Mouse (Mus musculus): ENCODE results near the gene Racgap1.

Racgap1 gene

DNA sequence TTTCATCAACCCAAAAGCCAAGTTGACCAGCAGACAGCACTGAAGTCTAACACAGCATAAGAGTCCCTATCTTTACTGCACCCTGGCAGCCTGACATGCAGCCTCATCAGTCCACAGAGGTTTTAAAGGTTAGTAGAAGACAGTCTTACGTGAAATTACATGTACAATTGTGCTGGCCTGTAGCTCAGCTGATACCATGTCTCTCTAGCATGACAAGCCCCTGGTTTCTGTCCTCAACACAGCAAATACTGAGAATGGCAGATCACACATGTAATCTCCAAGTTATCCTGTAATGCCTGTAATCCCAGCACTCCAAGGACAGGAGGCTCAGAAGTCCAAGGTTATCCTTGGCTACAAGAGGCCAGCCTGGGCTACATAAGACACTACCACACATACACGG lies 1.2 kb downstream of the Racgap1 start:
- TF ChIP-seq GATA4 (IDR thresholded peaks at IDR 0.05; ENCODE audit: insufficient replicate concordance, low read length), result no peak

DNA sequence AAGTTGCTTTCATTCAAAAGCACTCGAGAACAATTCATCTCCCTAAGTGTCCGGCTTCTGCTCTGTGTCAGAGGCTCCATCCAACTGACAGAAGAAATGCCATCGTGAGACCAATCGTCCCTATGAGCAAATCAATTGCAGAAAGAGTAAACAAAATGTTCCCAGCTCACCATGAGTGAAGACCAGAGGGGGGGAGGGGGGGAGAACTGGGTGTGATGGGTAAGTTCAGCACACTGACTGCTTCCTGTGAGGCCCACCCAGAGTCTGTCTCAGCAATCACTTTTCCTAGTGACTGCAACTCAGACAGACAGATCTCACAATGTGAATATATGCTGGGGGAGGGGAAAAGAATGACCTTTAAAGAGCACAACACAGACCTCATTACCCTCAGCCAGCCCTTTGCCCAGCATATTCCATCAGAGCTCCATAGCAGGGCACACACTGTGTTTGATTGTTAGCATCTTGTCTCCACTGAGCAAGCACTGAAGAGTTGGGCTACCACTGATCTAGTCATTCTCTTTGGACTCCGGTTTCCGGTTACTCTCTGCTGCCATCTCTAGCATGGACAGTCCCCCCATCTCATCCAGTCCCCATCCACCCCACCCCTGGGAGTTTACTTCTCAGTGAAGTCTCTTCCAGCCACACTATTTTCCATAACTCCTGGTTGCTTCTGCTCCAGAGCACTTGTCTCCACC lies 2.2 kb downstream of the Racgap1 start:
- TF ChIP-seq GATA4 (IDR thresholded peaks at IDR 0.05; ENCODE audit: insufficient replicate concordance, low read length), result no peak

GRCm38 (mm10) chr15:99648326-99648725 lies 3.1 kb downstream of the Racgap1 start:
- no peak for TF ChIP-seq GATA4 (IDR thresholded peaks at IDR 0.05; ENCODE audit: insufficient replicate concordance, low read length)

DNA sequence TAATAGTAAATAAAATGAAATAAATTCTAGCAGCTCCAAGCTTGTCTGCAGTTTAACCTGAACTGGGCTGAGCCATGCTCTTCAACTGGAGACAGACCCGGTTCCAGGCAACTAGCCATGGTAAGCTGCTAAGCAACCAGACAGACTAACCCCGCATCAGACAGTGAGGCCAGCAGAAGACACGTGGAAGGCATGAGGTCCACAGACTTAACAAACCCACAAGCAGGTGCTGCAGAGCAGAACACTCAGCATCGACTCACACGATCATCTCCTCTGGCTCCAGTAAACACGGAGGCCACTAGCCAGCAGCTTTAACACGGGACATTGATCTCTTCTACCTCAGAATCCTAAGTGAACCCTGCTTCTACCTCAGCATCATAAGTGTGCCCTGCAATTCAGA lies 6.7 kb downstream of the Racgap1 start:
- no peak for TF ChIP-seq GATA4 (IDR thresholded peaks at IDR 0.05; ENCODE audit: insufficient replicate concordance, low read length)

DNA sequence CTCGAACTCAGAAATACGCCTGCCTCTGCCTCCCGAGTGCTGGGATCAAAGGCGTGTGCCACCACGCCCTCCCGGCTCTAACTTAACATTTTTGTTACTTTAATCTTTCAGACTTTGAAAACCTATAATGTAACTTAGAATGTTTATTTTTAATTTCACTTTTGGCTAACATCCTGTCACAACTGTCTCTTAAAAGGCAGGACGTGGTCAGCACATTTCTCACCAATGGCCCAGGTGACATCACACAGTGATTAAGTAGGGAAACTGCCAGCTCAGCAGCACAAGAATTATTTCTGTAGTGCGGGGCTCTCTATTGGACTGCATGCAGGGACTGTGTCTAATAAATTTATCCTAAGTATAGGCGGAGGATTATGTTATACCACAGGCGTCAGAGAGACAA lies 7.6 kb downstream of the Racgap1 start:
- TF ChIP-seq GATA4 (IDR thresholded peaks at IDR 0.05; ENCODE audit: insufficient replicate concordance, low read length), result no peak

DNA sequence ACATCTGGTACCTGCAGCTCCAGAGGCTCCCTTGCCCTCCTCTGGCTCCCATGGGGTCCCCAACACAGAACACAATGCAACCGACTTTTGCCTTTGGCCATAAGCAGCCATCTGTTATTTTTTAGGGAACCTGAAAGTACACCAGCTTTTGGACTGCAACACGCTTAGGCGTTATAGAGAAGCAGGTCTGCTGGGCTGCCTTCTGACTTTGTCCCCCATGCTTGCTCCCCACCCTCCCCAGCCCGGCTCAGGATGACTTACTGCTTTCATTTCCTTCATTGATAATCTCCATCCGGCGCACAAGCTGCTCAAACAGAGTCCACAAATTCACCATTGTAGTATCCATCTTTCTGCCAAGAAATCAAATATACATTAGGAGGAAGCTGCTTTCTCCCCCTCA lies 8.8 kb downstream of the Racgap1 start:
- TF ChIP-seq GATA4 (IDR thresholded peaks at IDR 0.05; ENCODE audit: insufficient replicate concordance, low read length), result no peak

DNA sequence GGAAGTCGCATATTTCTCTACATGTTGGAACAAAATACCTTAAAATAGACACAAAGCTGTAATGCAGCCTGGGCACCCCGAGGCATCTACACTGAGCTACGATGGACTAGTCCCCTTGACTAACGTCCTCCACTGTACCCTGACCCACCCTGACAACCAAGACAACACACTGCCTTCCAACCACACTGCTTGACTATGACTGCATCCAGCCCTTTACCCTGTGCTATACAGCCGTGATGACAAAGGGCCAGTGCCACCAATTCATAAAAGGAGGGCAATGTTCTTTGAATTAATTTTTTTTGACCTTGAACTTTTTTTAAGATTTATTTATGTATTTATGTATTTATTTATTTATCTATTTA lies 13.4 kb downstream of the Racgap1 start:
- no peak for TF ChIP-seq GATA4 (IDR thresholded peaks at IDR 0.05; ENCODE audit: insufficient replicate concordance, low read length)

GRCm38 (mm10) chr15:99637405-99638123 lies 13.9 kb downstream of the Racgap1 start:
- no peak for TF ChIP-seq GATA4 (IDR thresholded peaks at IDR 0.05; ENCODE audit: insufficient replicate concordance, low read length)

DNA sequence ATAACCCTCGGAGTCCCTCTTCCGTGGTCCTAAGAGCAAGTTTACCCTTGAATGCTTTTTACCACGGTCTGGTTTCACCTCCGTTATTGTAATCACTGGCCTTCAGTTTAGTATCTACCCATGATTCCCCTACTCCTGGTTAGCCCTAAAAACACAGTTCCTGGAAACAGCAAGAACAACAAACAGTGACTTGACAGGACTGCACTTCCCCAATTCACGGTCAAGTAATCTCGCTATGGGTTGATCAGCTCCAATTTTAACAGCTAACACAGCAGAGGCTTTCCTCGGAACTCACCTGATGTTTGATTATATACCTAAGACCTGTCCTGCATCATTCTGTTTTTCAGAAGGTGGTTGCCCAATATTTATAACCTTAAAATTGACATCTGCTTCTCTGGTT lies 16.8 kb downstream of the Racgap1 start:
- TF ChIP-seq GATA4 (IDR thresholded peaks at IDR 0.05; ENCODE audit: insufficient replicate concordance, low read length), result no peak

DNA sequence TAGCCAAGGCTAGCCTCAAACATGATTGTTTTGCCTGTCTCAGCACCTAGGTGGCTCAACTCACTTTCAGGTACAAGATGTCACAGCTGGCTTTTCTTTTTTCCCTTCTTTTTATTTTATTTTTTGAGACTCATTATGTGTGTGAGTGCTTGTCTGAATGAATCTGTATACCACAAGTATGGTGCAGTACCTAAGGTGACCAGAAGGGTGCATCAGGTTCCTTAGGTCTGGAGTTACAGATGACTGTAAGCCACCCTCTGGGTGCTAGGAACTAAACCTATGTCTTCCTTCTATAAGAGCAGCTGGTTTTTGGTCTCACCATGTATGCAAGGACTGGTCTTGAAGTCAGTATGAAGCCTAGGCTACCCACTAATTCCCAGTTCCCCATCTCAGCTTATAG lies 19.8 kb downstream of the Racgap1 start:
- no peak for TF ChIP-seq GATA4 (IDR thresholded peaks at IDR 0.05; ENCODE audit: insufficient replicate concordance, low read length)

DNA sequence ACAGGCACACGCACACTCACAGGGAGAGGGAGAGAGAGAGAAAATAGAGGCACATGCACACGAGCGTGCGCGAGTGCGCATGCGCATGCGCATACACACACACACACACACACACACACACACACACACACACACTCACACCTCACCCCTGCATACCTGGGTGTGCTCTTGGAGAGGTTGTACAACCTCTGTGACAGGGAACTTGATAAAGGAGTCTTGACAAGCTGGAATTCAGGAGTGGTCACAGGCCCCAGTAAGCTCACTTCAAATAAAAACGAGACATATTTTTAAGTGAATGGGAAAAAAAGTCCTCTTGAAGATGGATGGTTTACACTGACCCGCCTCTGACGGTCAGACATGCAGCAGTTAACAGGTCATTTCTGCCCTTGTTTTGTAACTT lies 29.4 kb downstream of the Racgap1 start:
- no peak for TF ChIP-seq GATA4 (IDR thresholded peaks at IDR 0.05; ENCODE audit: insufficient replicate concordance, low read length)

- no peak for TF ChIP-seq GATA4 (IDR thresholded peaks at IDR 0.05; ENCODE audit: insufficient replicate concordance, low read length)
Measured at GRCm38 (mm10) chr15:99619821-99620220, 31.6 kb downstream of the Racgap1 start.

GRCm38 (mm10) chr15:99618595-99618994 lies 32.9 kb downstream of the Racgap1 start:
- TF ChIP-seq GATA4 (IDR thresholded peaks at IDR 0.05; ENCODE audit: insufficient replicate concordance, low read length), result no peak

DNA sequence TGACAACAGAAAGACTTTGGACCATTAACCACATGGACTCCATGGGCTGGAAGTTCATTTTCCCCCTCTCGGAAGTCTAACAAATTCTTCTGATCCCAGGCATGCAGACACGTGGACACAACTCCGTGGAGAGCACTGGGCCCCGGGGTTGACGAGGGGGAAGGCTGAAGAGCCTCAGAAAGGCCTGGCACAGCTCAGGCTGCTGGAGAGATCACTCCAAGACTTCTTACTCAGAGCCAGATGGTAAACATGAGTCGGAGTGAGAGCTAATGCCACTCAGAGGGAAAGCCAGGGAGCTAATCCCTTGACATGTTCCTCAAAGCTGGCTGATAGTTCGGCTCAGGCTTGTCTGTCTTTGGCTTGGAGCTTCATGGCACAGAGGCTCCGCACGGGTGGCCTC lies 36.2 kb downstream of the Racgap1 start:
- no peak for TF ChIP-seq GATA4 (IDR thresholded peaks at IDR 0.05; ENCODE audit: insufficient replicate concordance, low read length)

DNA sequence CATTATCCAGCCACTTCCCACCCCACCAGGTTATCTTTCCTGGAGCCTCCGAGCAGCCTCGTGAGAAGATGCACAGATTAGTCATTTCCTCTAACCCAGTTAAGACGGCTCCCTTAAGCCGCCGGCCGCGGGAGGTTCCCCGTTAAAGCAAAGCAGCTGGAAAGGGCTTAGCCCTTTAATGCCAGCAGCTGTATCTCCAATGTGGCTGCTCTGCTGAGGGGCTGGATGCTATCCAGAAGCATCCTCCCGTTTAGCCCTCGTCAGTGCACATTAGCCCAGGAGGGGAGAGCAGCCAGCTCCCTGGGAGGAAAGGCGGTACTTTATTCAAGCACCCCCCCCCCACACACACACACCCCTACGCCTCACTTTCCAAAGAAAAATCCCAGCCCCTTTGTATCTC lies 36.7 kb downstream of the Racgap1 start:
- no peak for TF ChIP-seq GATA4 (IDR thresholded peaks at IDR 0.05; ENCODE audit: insufficient replicate concordance, low read length)

DNA sequence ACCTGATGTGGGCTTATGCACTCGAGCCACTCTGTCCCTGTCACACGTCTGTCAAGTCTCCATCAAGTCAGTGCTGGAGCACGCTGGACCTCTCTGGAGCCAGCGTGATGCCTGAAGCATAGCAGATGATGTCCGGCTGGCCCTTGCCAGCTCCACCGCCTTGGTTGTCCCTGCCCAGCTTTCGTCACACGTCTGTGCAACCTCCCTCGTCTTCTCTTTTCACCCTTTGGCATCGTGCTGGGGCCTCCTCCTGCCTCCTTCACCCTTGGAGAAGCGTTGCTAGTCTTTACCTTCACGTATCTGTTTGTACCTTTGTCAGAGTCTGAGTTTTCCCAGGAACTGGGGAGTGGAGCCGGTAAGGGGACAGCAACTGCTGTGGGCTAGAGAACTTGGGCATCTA lies 37.2 kb downstream of the Racgap1 start:
- no peak for TF ChIP-seq GATA4 (IDR thresholded peaks at IDR 0.05; ENCODE audit: insufficient replicate concordance, low read length)

DNA sequence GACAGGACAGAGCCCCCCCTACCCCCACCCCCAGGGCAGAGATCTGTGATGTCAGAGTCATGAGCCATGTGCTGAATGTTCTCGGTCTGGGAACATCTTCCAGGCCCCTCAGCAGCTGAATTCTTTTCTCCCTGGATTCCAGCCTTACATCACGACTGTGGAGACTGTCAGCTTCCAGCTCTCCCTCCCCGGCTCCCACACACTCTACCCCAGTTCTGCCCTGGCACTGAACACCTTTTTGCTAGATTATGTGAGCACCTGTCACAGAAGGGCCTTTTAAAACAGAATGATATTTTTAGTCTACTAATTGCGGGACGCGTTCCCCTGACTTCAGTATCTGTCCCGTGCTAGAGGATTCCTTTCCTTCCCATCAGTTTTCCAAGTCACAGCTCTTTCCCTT lies 39.9 kb downstream of the Racgap1 start:
- TF ChIP-seq GATA4 (IDR thresholded peaks at IDR 0.05; ENCODE audit: insufficient replicate concordance, low read length), result no peak
